Mouse (Mus musculus) intestine, embryonic 16.5 days (tissue): Measurements from ENCODE around the gene Atpaf1. TPM values are rescaled to one million over a fixed set of nuclear protein-coding genes. Genes with fewer than 3 reads are reported as not detected.

Experiments used
- polyA plus RNA-seq: library from polyadenylated mRNA; unstranded; fragments of >200 nt; fragmentation: Nextera tagmentation; extraction: Ambion mirVana; gene quantifications from 2 replicates; pipeline ENCODE4 v1.2.1, GENCODE M21; 2015

The Atpaf1 gene
- polyA plus RNA-seq, 1 experiment from 2014 or later = 52.8 TPM

Other genes starting within 250 kb of the Atpaf1 start
- 0.05 TPM in 1 of 2 replicates, not detected in the other for gene Cyp4a31, start 221.2 kb upstream of the Atpaf1 start, polyA plus RNA-seq
- gene Cyp4a32, start 183.8 kb upstream of the Atpaf1 start, polyA plus RNA-seq = not detected in 2 replicates
- gene Cyp4b1, start 137.1 kb upstream of the Atpaf1 start, polyA plus RNA-seq = 2.1 and 2.4 TPM in 2 replicates
- 32.9 and 33.3 TPM in 2 replicates for gene Efcab14, start 47.1 kb upstream of the Atpaf1 start, polyA plus RNA-seq
- 0.23 and 0.34 TPM in 2 replicates for gene Tex38, start 3.8 kb upstream of the Atpaf1 start, polyA plus RNA-seq
- gene Mob3c, start 43.3 kb downstream of the Atpaf1 start, polyA plus RNA-seq = 15.7 and 18.2 TPM in 2 replicates
- gene Mknk1, start 54.4 kb downstream of the Atpaf1 start, polyA plus RNA-seq = 29.4 and 30.1 TPM in 2 replicates
- gene Kncn, start 99.6 kb downstream of the Atpaf1 start, polyA plus RNA-seq = not detected in 2 replicates
- not detected in 2 replicates for gene 6430628N08Rik, start 105.9 kb downstream of the Atpaf1 start, polyA plus RNA-seq
- not detected in 2 replicates for gene Dmbx1, start 155.1 kb downstream of the Atpaf1 start, polyA plus RNA-seq
- 83.7 and 108 TPM in 2 replicates for gene Faah, start 233.1 kb downstream of the Atpaf1 start, polyA plus RNA-seq